Mouse (Mus musculus) layer of hippocampus, postnatal 25 days (tissue): ENCODE data around the gene 5730596B20Rik. TPM values are rescaled to one million over a fixed set of nuclear protein-coding genes. Genes with fewer than 3 reads are reported as not detected.

Source experiments
- DNase-seq, 2 experiments: peaks; one replicate each; pipeline ENCODE4 v3.0.0; 2022; ENCODE audit warnings: mixed read lengths in 2 of 2, low spot score in 1 of 2; ENCODE audit errors: extremely low spot score in 1 of 2
- total RNA-seq, 2 experiments: library from RNA; stranded (reverse); gene quantifications; 2 replicates each; pipeline ENCODE4 v1.2.3; 2021

Gene 5730596B20Rik
- total RNA-seq, 2 experiments from 2014 or later, result not detected

DNA sequence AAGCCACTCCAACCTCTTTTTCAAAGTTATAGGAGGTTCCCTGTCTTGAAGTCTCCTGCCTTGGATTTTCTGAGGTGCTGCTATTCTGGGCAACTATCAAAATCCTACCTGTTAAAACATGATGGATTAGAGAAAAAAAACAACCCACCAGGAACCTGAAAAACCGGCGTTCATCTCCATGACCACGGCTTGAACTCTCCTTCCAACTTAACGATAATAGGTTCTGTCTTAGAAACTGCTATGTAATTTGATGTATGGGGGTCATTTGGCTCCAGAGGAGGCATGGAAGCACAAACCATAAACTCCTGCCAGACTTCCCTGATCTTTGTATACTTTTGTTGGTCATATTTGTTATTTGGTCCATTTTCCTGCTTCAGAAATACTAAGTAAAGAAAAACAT lies 3.6 kb upstream of the 5730596B20Rik start:
- no peak for DNase-seq

DNA sequence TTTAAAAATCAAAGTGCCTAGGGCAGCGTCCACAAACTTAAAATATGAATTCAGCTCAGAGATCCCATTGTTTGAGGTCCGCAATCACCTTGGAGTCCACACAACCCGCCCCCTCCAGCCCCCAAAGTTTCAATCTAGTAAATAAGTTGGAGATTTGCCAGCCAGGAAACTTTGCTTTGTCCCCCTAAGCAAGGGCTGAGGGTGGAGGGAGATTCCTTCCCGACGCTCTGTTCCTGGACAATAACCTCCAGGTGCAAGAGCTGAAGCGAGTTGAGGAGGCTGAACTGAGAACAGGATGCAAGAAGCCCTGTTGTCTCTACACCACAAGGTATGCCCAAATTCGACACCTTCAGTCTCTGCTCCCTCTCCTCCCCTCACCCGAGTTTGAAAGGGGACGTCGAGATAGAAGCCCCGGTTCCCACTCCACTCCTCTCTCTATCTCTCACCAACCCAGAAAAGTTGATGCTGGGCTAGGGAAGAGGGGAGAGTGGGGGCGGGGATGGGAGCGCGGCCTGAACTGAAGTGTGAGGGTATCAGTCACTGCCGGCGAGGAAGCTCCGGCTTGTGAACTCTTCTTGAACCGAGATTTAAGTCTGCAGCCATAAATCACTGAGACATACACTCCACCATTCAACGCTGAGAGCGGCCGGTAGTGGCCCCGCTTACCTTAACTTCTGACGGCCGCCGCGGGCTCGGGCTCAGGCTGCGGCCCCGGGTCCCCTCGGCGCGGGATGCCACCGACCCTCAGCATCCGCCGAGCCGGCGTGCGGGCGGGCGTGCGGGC lies 2.1 kb upstream of the 5730596B20Rik start:
- DNase-seq, result no peak

DNA sequence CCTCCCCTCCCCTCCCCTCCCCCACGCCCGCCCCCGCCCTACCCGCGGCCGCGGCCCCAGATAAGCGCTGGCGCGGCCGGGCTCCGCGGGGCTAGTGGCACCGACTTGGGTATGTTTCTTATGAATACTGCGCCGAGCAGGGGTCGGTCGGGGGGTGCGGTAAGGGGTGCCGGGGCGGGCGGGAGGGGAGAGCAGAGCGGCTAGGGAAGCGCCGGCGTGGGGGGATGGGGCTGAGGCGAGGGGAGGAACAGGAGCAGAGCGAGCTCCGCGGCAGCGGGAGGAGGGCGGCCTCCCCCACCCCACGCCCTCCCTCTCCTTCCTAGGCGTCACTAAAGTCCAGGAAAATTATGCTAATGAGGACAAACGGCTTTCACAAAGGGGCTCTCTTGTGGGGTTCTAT lies 1.4 kb upstream of the 5730596B20Rik start:
- no peak for DNase-seq

DNA sequence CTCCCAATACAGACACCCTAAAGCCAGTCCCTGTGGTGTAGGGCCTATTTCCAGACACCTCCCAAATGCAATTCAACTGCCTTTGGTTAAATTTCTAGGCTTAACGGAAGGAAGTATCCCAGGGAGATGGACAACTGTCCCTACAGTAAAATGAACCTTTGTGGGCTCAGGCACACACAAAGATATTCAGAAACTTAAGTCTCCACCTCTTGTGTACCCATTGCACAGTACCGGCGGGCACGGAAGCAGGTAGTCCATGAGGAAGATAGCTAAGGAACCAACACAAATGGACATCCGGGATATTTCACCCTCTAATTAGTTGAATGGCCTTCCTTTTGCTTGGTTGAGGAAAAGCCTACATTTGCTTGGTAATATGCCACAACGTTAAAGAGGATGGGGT lies 907 bp upstream of the 5730596B20Rik start:
- DNase-seq, result no peak

DNA sequence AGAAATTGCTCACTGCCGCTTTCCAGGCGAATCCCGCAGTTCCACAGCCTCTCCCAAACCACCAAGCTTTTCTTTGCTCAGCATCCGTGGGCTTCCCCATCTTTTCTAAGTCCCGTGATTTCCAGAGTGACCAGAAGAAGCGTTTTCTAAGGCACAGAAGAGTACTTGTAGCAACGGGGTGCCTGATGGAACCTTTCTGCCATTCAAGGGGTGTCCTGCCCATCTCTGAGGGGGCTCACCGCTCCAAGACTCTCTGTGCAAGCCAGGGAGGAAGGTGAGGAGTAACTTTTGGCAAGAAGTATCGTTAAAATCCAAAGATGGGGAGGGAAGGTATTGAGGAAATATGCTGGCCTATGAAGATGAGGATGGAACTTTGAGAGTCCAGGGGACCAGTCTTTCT lies 508 bp downstream of the 5730596B20Rik start:
- no peak for DNase-seq

DNA sequence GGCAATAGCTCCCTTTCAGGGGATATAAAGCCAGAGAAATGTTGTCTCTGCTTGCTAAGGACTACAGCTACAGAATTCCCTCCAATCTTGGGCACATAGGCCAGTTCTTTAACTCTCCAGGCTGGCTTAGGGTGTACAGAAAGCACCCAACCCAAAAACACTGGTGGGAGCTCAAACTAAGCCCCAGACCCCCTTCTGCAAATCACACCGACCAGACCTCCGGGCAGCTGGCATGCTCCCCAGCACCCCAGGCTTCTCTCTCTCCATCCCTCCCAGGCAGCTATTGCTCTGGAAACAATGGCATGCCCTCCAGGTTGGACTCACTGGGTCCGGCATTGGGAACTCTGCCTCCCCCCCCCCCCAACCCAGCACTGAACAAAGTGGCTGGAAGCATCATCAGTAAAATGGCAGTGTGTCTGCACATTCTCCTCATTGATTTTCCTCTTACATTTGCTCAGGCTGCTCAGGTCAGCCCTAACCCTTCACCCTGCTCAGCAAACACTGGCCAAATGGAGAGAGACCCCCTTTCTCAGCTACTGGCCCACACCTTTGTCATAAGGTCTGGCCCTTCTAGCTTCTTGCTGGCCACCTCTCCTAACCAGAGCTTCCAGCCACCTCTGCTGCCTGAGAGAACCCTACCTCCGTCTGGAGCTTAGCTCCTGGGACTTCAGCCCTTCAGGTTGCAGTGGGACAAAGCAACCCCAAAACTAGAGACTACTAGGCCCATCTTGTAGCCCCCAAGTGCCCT lies 1.8 kb downstream of the 5730596B20Rik start:
- DNase-seq, result no peak

DNA sequence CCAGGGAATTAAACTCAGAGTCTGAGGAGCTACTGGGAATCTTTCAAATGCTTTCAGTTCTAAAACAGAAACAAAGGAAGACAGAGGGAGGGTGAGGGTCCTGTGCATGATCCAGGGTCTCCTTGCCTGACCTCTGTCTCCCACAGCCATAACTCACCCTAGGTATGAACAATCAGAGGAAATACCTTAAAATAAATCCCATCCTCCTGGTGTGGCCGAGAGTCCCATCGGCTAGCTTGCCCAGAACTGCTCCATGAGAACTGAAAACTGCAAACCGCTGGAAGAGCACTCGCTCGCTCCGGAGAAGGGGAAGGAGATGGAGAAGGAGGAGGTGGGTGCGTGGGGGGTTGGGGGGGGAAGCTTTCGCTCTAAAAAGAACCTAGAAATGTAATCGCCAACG lies 2.4 kb downstream of the 5730596B20Rik start:
- DNase-seq, result no peak

DNA sequence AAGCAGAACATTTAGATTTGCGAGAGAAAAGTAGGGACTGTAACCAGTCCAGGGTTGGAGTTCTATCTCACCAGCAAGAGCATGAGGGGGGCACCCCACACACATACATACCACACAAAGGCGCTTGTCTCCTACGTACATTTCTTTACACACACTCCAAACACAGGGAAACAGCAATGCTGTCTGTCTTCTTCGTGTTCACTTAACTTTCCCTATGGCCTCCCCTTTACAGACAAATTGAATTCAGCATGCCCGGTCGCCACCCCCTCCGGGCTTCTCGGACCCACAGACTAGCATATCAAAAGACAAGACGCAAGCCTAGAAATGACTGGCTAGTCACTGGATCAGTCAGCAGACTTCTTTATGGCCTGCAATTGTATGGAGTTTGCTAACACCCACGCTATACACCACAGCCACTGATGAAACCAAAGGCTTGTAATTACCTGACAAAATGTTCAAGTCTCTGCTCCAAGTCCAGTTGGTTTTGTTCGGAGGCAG lies 3.0 kb downstream of the 5730596B20Rik start:
- no peak for DNase-seq

DNA sequence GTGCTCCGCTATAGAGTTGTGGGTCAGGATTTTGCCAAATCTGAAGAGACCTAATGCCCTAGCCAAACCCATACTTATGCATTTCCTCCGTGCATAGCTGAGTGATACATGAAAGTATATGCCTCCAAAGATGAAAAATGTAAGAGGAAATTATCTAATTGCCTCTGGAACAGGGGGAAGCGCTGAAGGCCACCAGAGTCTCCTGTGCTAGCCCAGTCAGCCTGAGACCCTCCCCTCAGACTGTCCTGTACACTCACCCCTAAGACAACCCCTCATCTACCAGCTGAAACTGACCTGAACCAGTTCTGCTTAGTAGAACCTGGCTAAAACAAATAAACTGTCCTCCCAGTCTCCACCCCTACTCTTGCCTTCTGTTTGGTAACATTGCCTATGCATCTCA lies 3.4 kb downstream of the 5730596B20Rik start:
- no peak for DNase-seq

DNA sequence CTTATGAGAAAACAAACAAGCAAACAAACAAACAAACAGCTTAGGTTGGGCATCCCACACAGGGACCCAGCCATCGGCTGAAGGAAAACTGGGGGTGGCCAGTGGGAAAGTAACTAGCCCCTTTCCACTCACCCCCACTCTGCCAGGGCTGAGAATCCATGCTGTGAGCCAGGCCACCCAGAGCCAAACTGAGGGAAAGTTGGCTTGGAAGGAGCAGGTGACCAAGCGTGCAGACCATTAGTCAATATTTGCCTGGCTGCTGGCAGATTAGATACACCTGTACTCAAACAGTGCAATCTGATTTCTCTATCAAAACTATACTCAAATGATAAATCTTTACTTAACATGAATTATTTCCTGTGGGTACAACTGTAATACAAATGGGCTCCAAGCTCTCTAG lies 4.7 kb downstream of the 5730596B20Rik start:
- no peak for DNase-seq

DNA sequence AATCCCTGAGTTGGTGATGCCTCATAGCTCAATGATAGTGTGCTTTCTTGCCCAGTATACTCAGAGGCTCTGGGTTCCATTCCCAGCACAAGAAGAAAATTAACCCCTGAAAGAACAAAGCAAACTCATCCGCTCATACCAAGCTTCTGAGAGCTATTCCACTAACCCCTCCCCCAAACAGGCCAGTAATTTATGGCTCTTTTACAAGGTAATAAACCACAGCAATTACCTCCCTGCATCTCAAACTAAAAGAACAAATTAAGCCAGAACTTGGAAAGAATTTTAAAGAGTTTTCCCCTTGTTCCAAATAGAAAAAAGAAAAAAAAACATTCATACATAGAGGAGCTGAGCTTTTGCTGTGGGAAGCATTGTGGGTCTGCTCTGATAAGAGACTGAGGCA lies 5.5 kb downstream of the 5730596B20Rik start:
- no peak for DNase-seq

DNA sequence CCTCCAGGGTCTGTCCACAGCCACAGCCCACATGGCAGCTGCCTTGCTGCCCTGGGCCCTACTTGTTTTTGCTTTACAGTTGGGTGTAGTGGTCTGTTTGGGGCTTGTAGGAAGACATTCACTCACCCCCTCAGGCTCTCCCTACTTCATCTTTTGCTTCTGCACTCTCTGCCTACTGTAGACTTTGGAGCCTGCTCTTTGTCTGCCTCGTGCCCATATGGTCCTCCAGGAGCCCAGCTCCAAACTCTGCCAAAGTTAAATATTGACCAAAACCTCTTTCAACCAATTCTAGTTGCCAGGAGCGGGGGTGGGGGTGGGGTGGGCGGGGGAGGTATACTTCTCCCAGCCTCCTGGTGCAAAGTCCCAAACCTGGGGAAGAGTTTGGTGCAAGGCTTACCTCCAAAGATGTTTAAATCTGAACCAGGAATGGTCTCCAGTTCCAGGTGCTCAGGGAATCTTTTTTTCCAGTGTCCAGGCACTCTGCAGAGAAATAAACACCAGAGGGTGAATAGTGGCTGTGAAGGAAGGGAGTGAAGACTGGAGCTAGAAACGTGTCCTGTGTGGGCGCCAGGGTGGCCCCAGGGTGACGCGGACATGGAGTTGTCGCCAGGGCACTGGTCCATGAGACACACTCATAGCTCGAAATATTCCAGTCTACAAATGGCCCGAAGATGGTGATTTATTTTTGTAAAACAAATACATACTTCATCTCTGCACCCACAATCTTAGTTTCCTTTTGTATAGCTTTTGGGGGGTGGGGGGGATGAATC lies 6.2 kb downstream of the 5730596B20Rik start:
- no peak for DNase-seq

DNA sequence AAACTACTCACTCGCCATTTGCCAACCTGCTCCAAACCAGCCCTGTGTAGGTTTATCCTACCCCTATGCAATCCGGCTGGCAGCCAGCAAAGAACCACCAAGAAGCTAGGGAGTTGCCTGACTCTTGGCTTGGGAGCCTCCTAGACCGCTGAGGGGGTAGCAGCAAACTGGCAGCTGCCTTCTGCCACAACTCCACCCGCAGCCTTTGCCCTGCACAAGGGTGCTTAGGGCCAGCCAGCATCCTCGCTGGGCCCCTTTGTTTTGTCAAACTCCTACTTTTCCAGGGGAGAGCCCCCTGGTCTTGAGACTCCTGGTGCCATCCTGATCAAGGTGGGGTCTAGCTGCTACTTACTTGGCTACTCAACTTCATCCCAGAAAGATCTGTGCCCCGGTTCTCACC lies 7.4 kb downstream of the 5730596B20Rik start:
- DNase-seq, result no peak

DNA sequence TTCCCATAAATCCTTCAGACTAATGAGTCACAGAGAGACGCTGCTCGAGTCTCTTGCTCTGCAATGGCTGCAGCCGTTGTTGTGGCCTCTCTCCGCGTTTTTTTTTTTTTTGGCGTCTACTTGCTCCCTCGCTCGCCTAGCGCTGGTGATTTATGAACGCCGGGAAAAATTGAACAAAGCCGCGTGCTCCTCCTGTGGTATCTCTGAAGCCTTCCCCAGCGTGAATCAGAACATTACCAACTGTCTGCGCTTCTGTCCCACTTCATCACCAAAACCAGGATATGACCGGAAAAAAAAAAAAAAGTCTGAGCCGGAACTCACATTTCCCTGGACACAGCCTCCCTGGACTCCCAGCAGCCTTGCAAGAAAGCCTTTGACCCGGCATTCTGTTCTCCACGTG lies 7.9 kb downstream of the 5730596B20Rik start:
- DNase-seq, result no peak

DNA sequence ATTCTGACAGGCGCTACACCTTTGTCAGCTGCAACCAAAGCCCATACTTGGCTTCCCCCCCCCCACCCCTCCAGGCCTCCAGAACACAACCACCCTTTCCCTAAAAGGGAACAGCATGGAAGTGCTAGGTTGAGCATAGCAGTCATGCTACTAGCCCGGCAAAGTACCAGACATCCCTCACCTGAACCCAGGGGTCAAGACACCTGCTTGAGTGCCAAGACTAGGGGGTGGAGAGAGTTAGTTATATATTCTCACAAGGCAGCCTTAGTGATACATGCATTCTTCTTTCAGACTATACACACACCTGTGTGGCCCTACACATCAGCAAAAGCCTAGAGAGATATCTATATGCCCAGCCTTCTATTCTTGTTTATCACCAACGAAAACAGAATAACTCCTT lies 8.5 kb downstream of the 5730596B20Rik start:
- no peak for DNase-seq

DNA sequence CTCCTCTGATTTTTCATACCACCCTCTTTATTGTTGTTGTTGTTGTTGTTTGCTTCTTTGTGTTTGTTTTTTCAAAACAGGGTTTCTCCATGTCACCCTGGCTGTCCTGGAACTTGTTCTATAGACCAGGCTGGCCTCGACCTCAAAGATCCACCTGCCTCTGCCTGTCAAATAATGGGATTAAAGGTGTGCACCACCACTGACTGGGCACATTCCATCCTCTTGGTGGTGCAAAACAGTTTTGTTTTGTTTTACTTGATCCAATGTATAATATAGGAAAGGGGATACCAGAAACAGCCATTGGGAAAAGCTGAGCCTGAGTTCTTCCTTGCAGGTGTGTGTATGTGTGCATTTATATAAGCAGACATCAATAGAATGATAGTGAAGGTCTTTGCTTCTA lies 9.2 kb downstream of the 5730596B20Rik start:
- no peak for DNase-seq

DNA sequence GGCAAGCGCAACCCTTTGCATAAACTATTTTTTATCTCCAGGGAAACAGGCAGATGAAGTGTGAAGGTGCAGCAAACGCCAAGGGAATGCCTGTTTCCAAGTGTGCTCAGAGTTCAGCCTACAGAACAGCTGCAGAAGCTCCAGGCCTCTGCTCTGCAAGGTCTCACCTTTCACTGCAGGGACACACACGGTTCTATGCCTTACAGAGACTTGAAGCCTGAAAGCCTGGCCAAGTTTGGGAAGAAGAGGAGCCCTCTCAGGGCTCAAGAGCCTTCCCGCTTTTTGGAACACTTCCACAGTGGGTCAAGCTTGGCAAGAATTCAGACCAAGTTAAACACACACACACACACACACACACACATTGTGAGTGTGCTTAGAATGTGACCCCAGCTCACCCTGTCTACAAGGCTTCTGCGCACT lies 11.9 kb downstream of the 5730596B20Rik start:
- no peak for DNase-seq

DNA sequence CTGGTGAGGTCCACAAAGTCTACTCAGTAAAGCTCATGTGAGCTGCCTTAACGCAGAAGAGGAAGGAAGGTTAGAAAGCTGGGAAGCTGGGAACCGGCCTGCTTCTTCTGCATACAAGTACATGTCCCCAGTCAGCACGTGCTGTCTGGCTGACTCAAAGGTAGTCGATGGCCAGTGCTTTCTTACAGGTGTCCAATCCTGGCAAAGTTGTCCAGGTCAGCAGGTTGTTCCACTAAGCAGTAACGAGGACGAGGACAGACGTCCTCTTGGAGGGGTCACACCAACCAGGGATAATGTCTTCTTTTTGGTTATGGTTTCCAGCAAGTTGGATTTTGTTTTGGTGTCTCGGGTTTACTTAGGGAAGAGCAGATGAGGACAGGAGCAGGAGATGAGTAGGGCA lies 12.6 kb downstream of the 5730596B20Rik start:
- DNase-seq, result no peak

DNA sequence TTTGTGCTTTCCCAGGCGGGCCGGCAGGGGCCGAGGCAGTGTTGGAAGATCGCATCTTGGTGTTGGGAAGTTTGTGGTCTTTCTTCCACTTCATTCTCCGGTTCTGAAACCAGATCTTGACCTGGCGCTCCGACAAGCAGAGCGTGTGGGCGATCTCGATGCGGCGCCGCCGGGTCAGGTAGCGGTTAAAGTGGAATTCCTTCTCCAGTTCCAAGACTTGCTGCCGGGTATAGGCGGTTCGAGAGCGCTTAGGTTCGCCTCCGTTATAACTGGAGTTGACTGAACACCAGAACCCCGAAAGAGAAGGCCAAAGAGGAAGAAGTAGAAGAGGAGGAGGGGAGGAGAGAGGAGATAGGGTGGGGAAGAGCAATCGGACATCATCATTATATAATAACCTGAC lies 13.1 kb downstream of the 5730596B20Rik start:
- no peak for DNase-seq

DNA sequence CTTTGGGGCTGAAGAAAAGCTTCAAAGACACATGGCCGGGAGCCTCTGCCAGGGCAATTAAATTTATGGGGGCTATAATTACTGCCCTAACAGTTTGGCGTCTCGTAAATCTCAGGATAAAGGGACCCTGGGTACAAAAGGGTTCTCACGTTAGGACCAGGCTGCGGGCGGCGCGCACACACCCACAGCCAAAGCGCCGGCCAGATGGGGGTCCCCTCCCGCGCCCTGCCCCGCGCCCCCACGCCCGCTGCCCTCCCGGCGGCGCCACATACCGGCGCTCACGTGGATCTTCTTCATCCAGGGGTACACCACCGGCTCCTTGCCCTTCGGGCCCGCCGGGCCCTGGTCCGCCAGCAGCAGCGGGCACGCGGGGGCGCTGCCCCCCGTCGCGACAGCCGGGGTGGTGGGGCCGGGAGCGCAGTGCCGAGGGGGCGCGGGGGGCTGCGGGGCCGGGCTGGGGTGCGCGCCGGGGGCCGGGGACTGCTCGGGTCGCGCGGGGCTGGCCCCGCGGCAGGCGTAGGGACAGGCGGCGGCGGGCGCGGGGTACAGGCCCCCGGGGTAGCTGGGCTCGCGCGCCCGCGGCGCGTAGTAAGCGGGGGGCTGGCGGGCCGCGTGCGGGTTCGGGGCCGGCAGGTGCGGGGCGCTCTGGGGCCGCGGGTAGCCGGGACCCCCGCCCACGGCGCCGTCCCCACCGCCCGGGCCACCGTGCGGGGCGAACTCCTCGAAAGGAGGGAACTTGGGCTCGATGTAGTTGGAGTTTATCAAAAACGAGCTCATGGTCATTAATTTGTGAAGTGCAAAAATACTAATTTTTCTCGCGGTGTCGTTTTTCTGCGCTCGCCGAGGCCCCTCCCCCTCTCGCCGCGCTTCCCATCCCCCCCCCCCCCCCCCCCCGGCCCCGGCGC lies 13.9 kb downstream of the 5730596B20Rik start, which contains the start of gene Hoxa4:
Gene Hoxa4, minus strand, starts transcription at position 848 of the 905 bp plus-strand sequence.
- no peak for DNase-seq
